Mouse (Mus musculus): ENCODE results near the gene Drd1.

DNA sequence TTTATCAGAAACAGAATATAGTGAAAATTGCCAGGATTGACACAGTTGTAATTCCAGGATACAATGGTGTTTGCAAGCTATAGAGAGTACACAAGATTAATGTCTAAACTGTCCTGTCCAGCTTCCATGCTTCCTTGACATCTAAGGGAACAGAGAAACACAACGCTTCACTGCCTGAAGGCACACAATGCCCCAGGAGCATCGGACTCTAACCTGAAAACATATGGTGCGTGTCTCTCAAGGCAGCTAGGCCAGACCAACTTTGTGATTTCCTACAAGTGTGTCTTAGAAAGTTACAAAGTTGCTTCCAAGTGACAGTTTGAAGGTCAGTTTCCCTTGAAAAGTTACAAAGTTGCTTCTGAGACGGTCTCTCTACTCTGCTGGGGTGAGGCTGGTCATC lies 41.7 kb upstream of the Drd1 start:
- TF ChIP-seq CTCF (IDR thresholded peaks at IDR 0.05; ENCODE audit: extremely low read depth, insufficient read depth, insufficient read length, insufficient replicate concordance), result no peak
- TF ChIP-seq POLR2A (IDR thresholded peaks at IDR 0.05; ENCODE audit: low read depth, low read length), result no peak

Data from spleen, adult 2 months (tissue).